Mouse (Mus musculus) hindbrain, embryonic 14.5 days (tissue): ENCODE results near the gene Gcc1. TPM values are rescaled to one million over a fixed set of nuclear protein-coding genes. Genes with fewer than 3 reads are reported as not detected.

ENCODE experiments used
- ATAC-seq: fragments of 200-750 bp; cut with Nextera tagmentation; 2 replicates; pipeline ENCODE4 v1.8.0; 2017; ENCODE audit warnings: moderate number of reproducible peaks, mild to moderate bottlenecking, moderate TSS enrichment, moderate library complexity; ENCODE audit not compliant: low FRiP score
- DNase-seq: peaks from one replicate; pipeline ENCODE4 v3.0.0-alpha.2; 2015; ENCODE audit warnings: low spot score
- H3K27ac ChIP-seq: fragments of 300-500 bp; sonication (generic); 2 replicates; pipeline ENCODE4 v1.5.1; 2014; ENCODE audit warnings: mild to moderate bottlenecking, moderate library complexity
- H3K27me3 ChIP-seq: fragments of 300-500 bp; sonication (generic); 2 replicates; pipeline ENCODE4 v1.6.1; 2014; ENCODE audit warnings: mild to moderate bottlenecking, low read length, mixed read lengths; ENCODE audit not compliant: control insufficient read depth, insufficient read depth
- H3K36me3 ChIP-seq: fragments of 300-500 bp; sonication (generic); replicated peaks from 2 replicates; pipeline ENCODE4 v1.6.1; 2014; ENCODE audit not compliant: control insufficient read depth, insufficient read depth
- H3K4me1 ChIP-seq: fragments of 300-500 bp; sonication (generic); replicated peaks from 2 replicates; pipeline ENCODE4 v1.6.1; 2014; ENCODE audit warnings: antibody characterized with exemption, low read length, mixed read lengths; ENCODE audit not compliant: control insufficient read depth, insufficient read depth
- H3K4me2 ChIP-seq: fragments of 300-500 bp; sonication (generic); replicated peaks from 2 replicates; pipeline ENCODE4 v1.6.1; 2014; ENCODE audit warnings: mild to moderate bottlenecking, moderate library complexity
- H3K4me3 ChIP-seq: fragments of 300-500 bp; sonication (generic); replicated peaks from 2 replicates; pipeline ENCODE4 v1.5.1; 2014; ENCODE audit warnings: mild to moderate bottlenecking, low read length
- H3K9ac ChIP-seq: fragments of 300-500 bp; sonication (generic); 2 replicates; pipeline ENCODE4 v1.6.1; 2014
- H3K9me3 ChIP-seq: fragments of 300-500 bp; sonication (generic); 2 replicates; pipeline ENCODE4 v1.6.1; 2016; ENCODE audit warnings: low read length; ENCODE audit not compliant: control insufficient read depth
- WGBS: fragments of 180-500 bp; shearing (Covaris S2); extraction: QIAGEN DNeasy Blood & Tissue Kit; methylation state at CpG from one replicate; pipeline ENCODE4 v1.1.7; 2014; 5-methylcytosine and 5-hydroxymethylcytosine counted together
- polyA plus RNA-seq: library from polyadenylated mRNA; unstranded; fragments of >200 nt; fragmentation: Nextera tagmentation; extraction: Ambion mirVana; gene quantifications from 2 replicates; pipeline ENCODE4 v1.2.1, GENCODE M21; 2014

Gene Gcc1
- polyA plus RNA-seq, 1 experiment from 2014 or later: 8.6 TPM

GRCm38 (mm10) chr6:28381983-28382382 is 46.2 kb downstream of the Gcc1 start:
- DNase-seq (no peak), ATAC-seq (no peak)
- no peak overlapping the region for H3K27ac ChIP-seq
- no peak overlapping the region for H3K4me2 ChIP-seq
- WGBS: 68% methylated on average over 4 of the region's 4 CpGs
- H3K4me1 ChIP-seq: no peaks in the 10 kb centered on the region
- H3K9me3 ChIP-seq: no peaks in the 10 kb centered on the region
- no peak overlapping the region for H3K9ac ChIP-seq
- no peaks in the 10 kb centered on the region for H3K27me3 ChIP-seq
- H3K36me3 ChIP-seq: no peaks in the 10 kb centered on the region
- no peak overlapping the region for H3K4me3 ChIP-seq

- no peak for DNase-seq
- 80% methylated on average over 6 of the region's 6 CpGs for WGBS
Measured at GRCm38 (mm10) chr6:28369966-28370683, 58.1 kb downstream of the Gcc1 start.

GRCm38 (mm10) chr6:28367575-28367974 is 60.6 kb downstream of the Gcc1 start:
- Histone ChIP-seq H3K4me3 (no peak overlapping the region), H3K9me3 (no peaks in the 10 kb centered on the region), H3K27ac (no peak overlapping the region), H3K4me2 (no peak overlapping the region), H3K9ac (no peak overlapping the region), H3K27me3 (no peaks in the 10 kb centered on the region), H3K4me1 (no peaks in the 10 kb centered on the region), H3K36me3 (no peaks in the 10 kb centered on the region)
- DNase-seq: no peak
- 89% methylated on average over 9 of the region's 9 CpGs for WGBS
- no peak for ATAC-seq

More at GRCm38 (mm10) chr6:28369966-28370683, 58.1 kb downstream of the Gcc1 start:
- no peak for ATAC-seq
- Histone ChIP-seq H3K4me1 (no peaks in the 10 kb centered on the region), H3K4me2 (no peak overlapping the region), H3K27ac (no peak overlapping the region), H3K9me3 (no peaks in the 10 kb centered on the region), H3K9ac (no peak overlapping the region), H3K4me3 (no peak overlapping the region), H3K36me3 (no peaks in the 10 kb centered on the region), H3K27me3 (no peaks in the 10 kb centered on the region)

Other genes starting within 250 kb of the Gcc1 start
- gene Zfp800, start 30.4 kb downstream of the Gcc1 start, polyA plus RNA-seq: 22.4 and 23.0 TPM in 2 replicates
- gene Arf5, start 4.8 kb downstream of the Gcc1 start, polyA plus RNA-seq: 417 and 419 TPM in 2 replicates
- gene Fscn3, start 601 bp downstream of the Gcc1 start, polyA plus RNA-seq: not detected in 2 replicates
- gene Pax4, start 21.0 kb upstream of the Gcc1 start, polyA plus RNA-seq: not detected in 2 replicates
- 79.1 and 81.6 TPM in 2 replicates for gene Snd1, start 46.7 kb upstream of the Gcc1 start, polyA plus RNA-seq